Mouse (Mus musculus) frontal cortex, postnatal 36 days (tissue): Measurements from ENCODE around the gene Zfp213.
A peak's percentile ranks its signal among the peaks of the same experiment; 100 is the strongest.
"Not testable (repeated sequence)": the region's sequence is repeated elsewhere in the genome, so short reads cannot be mapped to it uniquely, and the experiment has no call there.

Experiments used
- DNase-seq, 2 experiments: peaks; one replicate each; pipeline ENCODE4 v3.0.0; 2022; ENCODE audit warnings: low spot score in 2 of 2

Gene Zfp213

DNA sequence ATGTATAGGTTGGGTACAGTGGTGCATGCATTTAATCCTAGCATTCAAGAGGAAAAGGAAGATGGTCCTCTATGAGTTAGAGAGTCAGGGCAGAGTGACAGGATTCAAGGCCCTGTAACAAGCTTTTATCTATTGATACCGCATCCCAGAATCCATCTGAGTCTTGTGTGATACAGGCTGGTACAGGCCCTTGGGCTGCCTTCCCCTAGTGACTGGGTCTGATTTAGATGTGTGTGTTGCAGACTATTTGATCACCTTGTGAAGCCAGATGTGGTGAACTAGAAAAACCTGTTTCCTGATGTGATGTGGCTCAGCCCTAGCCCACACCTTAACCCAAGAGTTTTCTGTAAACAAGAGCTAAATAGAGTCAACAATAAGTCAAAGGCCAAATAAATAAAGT is 19.3 kb downstream of the Zfp213 start:
- DNase-seq, result no peak

DNA sequence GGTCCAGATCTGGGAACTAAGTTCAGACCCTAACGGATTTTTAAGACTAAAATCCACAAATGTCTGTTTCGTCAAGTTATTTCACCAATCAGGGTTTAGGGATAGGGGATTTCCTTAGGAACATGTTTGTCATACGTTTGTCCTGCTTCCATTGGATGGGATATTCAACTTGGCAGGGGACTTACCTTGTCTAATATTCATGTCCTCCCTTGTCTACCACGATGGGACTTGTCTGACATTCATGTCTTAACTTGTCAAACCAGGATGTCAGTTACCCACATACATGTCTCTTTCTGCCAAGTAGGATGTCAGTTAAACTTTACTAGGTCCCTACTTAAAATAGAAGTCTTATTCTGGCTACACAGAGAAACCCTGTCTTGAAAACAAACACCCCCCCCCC is 20.1 kb downstream of the Zfp213 start:
- DNase-seq, result no peak

DNA sequence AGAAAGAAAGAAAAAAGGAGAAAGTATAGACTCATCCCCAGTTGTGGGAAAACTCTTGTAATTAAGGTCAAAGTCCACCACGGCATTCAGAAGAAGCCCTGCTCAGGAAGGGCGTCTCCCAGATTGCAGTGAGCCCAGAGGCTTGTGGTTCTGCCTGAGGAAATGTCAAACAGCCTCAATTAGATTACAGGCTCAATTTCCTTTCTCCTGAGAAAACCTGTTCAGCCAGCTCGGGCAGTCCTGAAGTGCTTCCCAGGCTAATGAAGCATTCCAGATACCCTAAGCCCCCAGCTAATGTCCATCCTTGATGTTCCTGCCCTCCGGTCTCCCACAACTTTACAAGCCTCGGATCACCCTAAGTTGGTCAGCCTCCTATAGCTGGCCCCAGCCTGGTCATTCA is 20.7 kb downstream of the Zfp213 start:
- DNase-seq, result no peak

DNA sequence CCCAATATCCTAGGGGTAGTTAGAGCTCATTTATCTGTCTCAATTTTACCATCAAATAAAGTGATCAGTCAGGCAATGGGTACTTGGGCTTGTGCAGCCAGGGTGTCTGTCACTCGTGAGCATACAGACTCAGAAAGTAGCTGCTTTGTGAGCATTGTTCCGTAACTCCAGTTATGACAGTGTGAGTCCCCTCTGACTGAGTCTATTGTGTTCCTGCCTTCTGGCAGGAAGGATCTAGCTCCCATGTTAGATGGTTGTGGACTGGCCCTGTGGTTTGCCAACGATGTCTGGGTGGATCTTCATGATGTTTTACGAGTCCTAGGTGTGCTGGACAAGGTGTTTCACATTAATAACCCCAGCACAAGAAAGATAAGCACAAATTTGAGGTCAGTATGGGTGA is 21.2 kb downstream of the Zfp213 start:
- peak in 1 of 2 experiments; percentile 5 for DNase-seq

DNA sequence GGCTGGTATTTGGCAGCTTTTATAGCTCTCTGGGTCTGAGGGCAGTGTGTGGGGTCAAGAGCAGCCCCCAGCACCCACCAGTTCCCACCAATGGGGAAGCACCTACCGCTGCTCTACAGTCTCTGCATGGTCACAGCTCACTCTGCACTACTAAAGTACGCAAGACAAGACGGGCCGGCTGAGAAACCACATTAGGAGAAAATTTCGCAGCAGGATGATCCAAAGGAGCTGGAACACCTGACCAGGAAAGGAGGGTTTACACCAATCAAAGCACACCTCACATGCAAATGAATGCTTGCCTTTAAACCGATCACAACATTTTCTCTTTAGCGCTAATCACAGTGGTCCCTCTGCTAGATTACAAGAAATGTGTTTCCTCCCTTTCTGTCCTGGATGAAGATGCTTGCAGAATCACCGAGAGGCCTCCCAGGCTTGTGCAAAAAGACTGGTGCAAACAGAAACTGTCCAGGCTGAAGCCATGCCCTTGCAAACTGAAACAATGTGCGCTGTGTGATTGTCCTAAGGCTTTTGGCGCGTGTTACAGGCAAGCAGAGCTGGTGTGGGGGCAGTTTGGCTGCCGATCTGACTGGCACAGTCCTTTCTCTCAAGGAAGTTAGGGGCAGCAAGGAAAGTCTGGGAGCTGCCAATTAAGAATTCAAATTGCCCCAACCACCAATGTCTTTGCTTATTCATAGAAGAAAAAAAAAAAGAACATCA is 21.9 kb downstream of the Zfp213 start:
- DNase-seq, result peak in 1 of 2 experiments; percentile 32

DNA sequence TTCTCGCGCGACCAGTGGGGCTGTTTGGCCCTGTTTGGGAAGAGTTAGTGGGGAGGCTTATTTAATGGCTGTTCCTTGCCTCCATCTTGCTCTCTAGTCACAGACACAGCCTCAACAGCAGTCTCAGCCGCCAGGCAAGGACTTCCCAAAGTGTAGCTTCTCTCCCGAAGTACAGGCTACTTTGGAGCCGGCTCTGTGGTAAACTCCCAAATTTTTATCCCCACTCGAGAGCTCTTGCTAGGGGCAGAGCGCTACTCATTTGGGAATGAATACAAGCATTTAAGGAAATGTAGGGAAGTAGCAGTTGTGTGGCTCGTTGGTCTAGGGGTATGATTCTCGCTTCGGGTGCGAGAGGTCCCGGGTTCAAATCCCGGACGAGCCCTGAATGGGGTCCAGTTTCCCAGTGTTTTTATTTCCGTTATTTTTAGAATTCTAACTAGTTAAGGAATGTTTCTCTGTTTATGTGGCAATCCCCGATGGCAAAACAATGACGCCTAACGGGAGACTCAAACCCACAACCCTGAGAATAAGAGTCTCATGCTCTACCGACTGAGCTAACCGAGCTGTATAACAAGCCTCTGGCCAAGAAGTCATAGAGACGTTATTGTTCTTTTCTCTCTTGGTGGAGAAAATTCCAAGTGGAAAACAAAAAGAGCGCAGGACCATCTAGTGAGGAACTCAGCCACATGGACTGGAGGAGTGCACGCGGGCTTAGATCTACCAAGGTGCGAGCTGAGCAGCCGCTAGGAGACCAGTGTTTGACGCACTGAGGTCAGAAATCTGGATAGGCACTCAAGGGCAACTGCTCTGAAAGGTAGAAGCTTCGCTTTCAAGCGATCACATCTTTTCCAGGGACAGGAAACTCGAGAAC is 23.2 kb downstream of the Zfp213 start:
- DNase-seq, result peak; percentile 32 to 55

DNA sequence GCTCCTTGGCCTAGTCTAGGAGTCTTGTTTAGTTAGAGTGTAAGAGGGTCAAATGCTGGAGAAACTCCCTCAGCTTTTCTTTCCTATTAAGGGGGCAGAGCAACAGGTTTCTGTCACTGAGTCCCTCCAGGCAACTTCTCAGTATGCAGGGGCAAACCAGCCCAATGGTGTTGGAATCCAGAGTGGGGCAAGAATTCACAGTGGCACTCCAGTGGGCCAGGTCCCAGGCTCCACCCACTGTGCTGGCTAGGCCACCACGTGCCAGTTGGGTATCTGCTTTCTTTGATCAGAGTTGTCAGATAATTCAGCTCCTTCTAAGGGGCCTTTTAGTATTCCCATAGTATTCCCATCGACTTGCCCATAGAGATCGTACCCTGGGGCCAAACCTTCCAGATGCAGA is 23.9 kb downstream of the Zfp213 start:
- DNase-seq, result no peak

DNA sequence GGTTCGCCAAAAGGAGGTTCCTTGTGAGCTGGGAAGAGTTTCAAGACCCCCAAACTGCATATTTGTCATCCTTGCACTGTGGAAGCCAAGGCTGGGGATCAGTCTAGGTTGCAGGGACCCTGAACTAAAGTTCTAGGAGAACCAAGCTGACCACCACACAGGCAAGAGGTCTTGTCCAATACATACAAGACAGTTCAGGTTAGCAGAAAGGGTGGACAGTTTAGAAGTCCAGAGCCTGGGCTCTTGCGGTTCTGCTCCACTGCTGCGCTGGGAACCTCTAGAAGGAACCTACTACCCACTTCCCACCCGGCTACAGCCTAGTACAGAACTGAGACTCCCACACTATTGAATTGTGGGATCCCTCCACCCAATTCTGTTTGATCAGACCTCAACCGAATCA is 24.4 kb downstream of the Zfp213 start:
- DNase-seq, result no peak

DNA sequence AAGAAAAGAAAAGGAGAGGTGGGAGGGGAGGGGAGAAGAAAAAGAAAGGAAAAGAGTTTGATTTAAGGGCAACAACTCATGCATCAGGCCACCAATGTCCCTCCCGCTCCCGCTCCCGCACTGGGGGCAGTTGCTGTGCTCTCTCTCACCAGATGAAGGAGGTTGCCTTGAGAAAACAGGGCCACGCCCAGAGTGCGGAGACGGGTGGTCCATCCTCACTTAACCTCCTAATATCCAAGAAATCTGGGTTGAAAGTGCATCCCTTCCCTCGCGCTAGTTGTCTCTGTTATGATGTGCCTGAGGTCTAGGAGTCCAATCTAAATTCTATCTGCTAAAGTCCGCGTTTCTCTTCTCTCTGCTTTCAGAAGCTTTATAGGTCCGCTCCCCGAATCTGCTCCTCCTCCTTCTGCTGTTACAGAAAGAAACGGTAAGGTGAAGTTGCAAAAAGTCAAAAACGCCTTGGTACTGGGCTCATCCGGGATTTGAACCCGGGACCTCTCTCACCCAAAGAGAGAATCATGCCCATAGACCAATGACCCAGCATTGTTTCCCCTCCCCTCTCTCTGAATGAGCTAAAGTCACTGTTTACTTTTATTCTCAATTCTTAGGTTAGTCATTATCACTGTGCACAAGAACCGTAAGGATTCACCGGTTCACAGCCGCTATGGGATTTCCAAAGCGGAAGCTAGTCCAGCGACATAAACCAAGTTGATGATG is 25.6 kb downstream of the Zfp213 start:
- peak in 1 of 2 experiments; percentile 6 for DNase-seq

DNA sequence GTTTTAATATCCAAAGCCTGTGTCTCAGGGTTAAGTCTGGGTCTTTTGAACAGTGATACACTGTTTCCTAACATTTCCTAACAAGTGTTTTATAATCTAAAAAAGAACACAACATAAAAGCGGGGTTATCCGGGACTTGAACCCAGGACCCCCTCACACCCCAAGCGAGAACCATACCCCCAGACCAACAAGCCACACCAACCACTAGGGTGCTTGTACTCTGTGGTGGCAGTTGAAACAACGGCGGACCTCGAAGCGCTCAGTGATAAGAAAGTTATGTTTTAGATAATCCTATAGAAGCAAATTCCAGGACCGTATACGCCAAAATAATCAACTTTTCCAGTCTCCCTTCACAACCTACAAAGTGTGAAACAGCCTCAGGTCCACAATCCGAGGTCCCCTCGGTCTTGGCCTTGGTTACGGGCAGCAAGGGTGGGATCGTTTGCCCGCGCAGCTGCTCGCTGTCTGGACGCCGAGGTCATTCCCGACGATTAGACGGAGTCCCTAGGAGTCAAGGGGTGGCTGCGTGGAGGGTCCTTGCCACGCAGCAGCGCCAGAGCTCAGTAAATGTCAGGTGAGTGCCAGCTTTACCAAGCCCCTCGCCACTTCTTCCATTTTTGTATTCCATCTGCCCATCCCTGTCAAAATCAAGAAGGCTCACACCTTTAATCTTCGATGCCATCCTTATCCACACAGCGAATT is 26.3 kb downstream of the Zfp213 start:
- no peak for DNase-seq

DNA sequence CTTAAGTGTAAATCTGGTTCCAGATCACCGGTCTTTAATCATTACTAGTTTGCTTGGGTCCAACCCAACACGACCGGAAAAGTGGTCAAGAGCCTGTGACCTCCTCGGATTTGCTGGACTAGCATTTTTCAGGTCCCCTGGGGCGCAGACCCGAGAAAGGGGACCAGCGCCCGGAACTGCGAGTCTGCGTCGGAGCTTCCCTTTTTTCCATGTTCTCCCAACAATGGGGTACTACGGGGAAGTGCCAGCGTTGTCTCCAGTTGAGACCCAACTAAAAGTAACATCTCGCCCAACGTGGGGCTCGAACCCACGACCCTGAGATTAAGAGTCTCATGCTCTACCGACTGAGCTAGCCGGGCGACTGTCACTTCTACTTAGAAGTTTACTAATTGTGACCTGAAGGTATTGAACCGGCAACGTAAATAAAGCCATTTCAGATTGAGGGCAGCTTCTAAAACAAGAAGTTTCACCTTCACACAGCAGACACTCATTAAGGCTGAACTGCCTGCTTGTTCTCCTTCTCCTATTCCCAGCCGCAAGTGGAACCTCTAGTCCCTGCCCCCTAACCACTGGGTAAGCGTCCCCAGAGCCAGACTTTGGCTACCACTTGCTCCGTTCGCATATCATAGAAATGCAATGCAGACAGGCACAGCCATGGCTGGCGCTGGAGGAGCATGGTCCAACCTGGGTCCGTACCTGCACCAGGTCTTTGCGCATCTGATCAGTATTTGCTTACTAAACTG is 28.8 kb downstream of the Zfp213 start:
- DNase-seq, result not testable (repeated sequence)

DNA sequence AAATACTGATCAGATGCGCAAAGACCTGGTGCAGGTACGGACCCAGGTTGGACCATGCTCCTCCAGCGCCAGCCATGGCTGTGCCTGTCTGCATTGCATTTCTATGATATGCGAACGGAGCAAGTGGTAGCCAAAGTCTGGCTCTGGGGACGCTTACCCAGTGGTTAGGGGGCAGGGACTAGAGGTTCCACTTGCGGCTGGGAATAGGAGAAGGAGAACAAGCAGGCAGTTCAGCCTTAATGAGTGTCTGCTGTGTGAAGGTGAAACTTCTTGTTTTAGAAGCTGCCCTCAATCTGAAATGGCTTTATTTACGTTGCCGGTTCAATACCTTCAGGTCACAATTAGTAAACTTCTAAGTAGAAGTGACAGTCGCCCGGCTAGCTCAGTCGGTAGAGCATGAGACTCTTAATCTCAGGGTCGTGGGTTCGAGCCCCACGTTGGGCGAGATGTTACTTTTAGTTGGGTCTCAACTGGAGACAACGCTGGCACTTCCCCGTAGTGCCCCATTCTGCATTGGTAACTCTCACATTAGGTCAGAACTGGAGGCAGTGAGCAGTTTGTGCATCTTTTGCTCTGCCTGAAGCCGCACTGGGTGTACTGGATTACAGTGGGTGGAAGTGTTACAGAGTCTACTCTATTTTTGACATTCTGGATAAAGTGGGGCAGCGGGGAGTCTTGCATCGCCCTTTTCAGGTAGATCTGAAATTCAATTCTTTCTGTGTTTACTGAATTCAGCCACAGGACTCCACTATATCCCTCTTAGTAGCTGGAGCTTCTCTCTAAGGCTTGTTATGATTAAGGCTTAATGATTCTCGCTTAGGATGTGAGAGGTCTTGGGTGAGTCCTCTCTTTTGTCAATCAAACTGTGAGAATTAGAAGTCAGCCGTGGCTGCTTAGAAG is 30.2 kb downstream of the Zfp213 start:
- not testable (repeated sequence) for DNase-seq

DNA sequence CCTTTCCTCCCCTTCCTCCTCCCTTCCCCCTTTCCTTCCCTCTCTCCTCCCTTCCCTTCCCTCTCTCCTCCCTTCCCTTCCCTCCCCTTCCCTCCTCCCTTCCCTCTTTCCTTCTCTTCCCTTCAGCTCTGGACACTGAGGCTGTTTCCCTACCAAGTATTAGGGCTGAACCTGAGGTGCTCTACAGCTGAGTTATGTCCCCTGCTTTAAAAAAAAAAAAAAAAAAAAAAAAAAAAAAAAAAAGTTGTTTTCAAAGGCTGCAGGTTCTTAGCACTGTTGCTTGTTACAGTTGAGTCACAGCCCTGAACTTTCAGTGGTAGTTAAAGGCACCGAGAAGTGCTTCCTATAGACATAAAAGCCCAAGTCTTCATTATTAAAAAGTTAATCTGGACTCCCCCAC is 32.6 kb downstream of the Zfp213 start:
- not testable (repeated sequence) for DNase-seq

DNA sequence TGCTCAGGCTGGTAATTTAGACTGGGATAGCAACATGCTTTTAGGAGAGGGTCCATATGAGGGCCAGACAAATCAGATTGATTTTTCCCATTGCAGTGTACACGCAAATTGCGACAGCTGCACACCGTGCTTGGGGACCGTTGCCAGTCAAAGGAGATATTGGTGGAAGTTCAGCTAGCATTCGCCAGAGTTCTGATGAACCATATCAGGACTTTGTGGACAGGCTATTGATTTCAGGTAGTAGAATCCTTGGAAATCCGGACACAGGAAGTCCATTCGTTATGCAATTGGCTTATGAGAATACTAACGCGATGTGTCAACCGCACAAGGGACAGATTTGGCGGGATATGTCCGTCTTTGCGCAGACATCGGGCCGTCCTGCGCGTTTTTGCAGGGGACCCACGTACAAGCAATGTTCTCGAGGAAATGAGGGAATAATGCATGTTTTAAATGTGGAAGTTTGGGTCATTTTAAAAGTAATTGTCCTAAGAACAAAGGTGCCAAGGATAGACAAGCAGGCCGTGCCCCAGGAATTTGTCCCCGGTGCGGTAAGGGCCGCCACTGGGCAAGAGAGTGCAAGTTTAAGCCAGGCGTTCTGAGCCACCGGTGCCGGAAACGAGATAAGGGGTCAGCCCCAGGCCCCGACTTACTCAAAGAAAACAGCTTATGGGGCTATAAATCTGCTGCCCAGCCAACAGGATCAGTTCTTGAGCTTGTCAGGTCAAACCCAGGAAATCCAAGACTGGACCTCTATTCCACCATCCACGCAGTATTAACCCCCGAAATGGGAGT is 40.9 kb downstream of the Zfp213 start:
- not testable (repeated sequence) for DNase-seq

DNA sequence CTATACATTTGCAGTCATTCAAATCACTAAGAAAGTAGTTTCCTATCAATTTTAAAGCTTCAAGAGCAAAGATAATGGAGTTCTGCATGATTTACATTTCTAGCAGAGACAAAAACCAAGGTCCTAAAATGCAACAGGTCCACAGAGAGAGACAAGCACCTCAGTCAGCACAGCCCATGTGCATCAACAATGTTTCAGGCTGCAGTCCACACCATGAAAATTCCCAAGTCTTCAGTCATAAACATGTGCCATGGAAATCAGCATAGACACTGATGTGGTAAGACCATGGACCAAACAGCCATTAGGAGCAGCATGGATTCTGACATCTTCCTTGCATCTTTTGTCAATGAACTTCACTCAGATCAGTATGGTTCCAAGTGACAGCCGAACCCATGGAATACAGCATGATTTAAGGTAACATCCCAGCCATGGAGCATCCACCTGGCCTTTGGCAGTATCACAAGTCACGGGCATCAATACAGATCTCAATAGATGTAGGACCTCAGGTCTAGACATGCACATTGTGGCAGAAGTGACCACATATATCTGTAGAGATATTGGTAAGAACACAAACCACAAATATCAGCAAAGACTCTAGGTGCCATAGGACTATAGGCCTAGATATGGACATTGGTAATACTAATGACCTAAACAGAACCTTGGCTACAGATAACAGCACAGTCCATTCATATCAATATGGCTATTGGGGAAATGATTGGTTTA is 45.2 kb downstream of the Zfp213 start:
- DNase-seq, result no peak
